Mouse (Mus musculus) liver, embryonic 11.5 days (tissue): ENCODE data around the gene Gm17455. TPM values are rescaled to one million over a fixed set of nuclear protein-coding genes. Genes with fewer than 3 reads are reported as not detected.

ENCODE experiments used
- ATAC-seq: fragments of 200-750 bp; cut with Nextera tagmentation; replicated peaks from 2 replicates; pipeline ENCODE4 v1.8.0; 2017; ENCODE audit warnings: moderate number of reproducible peaks, mild to moderate bottlenecking, moderate TSS enrichment, moderate library complexity; ENCODE audit not compliant: low FRiP score
- DNase-seq: peaks from one replicate; pipeline ENCODE4 v3.0.0-alpha.2; 2017; ENCODE audit warnings: low spot score
- H3K27ac ChIP-seq: fragments of 300-500 bp; sonication (generic); 2 replicates; pipeline ENCODE4 v1.5.1; 2014; ENCODE audit warnings: mild to moderate bottlenecking, low read depth, low read length, control low read depth
- H3K27me3 ChIP-seq: fragments of 300-500 bp; sonication (generic); replicated peaks from 2 replicates; pipeline ENCODE4 v1.6.1; 2014; ENCODE audit warnings: low read length, mixed read lengths; ENCODE audit not compliant: control insufficient read depth, insufficient read depth
- H3K36me3 ChIP-seq: fragments of 300-500 bp; sonication (generic); 2 replicates; pipeline ENCODE4 v1.6.1; 2014; ENCODE audit warnings: mild to moderate bottlenecking, low read length, moderate library complexity, mixed read lengths; ENCODE audit not compliant: control insufficient read depth, insufficient read depth
- H3K4me1 ChIP-seq: fragments of 300-500 bp; sonication (generic); replicated peaks from 2 replicates; pipeline ENCODE4 v1.6.1; 2014; ENCODE audit warnings: low read length, mixed read lengths; ENCODE audit not compliant: control insufficient read depth, insufficient read depth
- H3K4me2 ChIP-seq: fragments of 300-500 bp; sonication (generic); 2 replicates; pipeline ENCODE4 v1.6.1; 2014; ENCODE audit warnings: mild to moderate bottlenecking, control low read depth, moderate library complexity
- H3K4me3 ChIP-seq: fragments of 300-500 bp; sonication (generic); 2 replicates; pipeline ENCODE4 v1.5.1; 2014; ENCODE audit warnings: low read depth, low read length, control low read depth
- H3K9ac ChIP-seq: fragments of 300-500 bp; sonication (generic); 2 replicates; pipeline ENCODE4 v1.6.1; 2014; ENCODE audit warnings: low read depth, low read length, control low read depth
- H3K9me3 ChIP-seq: fragments of 300-500 bp; sonication (generic); 2 replicates; pipeline ENCODE4 v1.6.1; 2016; ENCODE audit warnings: low read length, inconsistent platforms, mixed read lengths; ENCODE audit not compliant: control insufficient read depth
- WGBS: fragments of 180-500 bp; shearing (Covaris S2); extraction: QIAGEN DNeasy Blood & Tissue Kit; methylation state at CpG from one replicate; pipeline ENCODE4 v1.1.7; 2014; 5-methylcytosine and 5-hydroxymethylcytosine counted together
- polyA plus RNA-seq: library from polyadenylated mRNA; unstranded; fragments of >200 nt; fragmentation: Nextera tagmentation; extraction: Ambion mirVana; gene quantifications from 2 replicates; pipeline ENCODE4 v1.2.1, GENCODE M21; 2014

The Gm17455 gene
- polyA plus RNA-seq, 1 experiment from 2014 or later: 0.44 TPM

- Histone ChIP-seq H3K4me2 (no peak overlapping the region), H3K9me3 (no peaks in the 10 kb centered on the region), H3K9ac (no peak overlapping the region), H3K27ac (no peak overlapping the region), H3K36me3 (no peaks in the 10 kb centered on the region), H3K4me1 (no peaks in the 10 kb centered on the region), H3K27me3 (no peaks in the 10 kb centered on the region), H3K4me3 (no peak overlapping the region)
- DNase-seq (no peak), ATAC-seq (no peak)
- 71% methylated on average over 10 of the region's 10 CpGs for WGBS
Measured at GRCm38 (mm10) chr10:60381142-60381925, 18.2 kb upstream of the Gm17455 start.

- Histone ChIP-seq H3K4me3 (no peak overlapping the region), H3K9me3 (no peaks in the 10 kb centered on the region), H3K9ac (no peak overlapping the region), H3K27me3 (no peaks in the 10 kb centered on the region), H3K4me2 (no peak overlapping the region), H3K36me3 (no peaks in the 10 kb centered on the region), H3K4me1 (0 out of 2 replicates have a peak, but pooled peaks cover 2% of the 10 kb centered on the region), H3K27ac (no peak overlapping the region)
- DNase-seq (no peak), ATAC-seq (no peak)
- 73% methylated on average over 2 of the region's 2 CpGs for WGBS
Measured at GRCm38 (mm10) chr10:60388332-60388731, 11.2 kb upstream of the Gm17455 start.

- H3K9me3 ChIP-seq: no peaks in the 10 kb centered on the region
- no peak overlapping the region for H3K4me3 ChIP-seq
- no peak for DNase-seq
- H3K27ac ChIP-seq: no peak overlapping the region
- no peaks in the 10 kb centered on the region for H3K27me3 ChIP-seq
- 0 out of 2 replicates have a peak, but pooled peaks cover 2% of the 10 kb centered on the region for H3K4me1 ChIP-seq
- H3K36me3 ChIP-seq: no peaks in the 10 kb centered on the region
- H3K9ac ChIP-seq: no peak overlapping the region
- 16% methylated on average over 9 of the region's 9 CpGs for WGBS
- H3K4me2 ChIP-seq: no peak overlapping the region
- no peak for ATAC-seq
Measured at GRCm38 (mm10) chr10:60389447-60389865, 10.1 kb upstream of the Gm17455 start.

- ATAC-seq (no peak), DNase-seq (no peak)
- Histone ChIP-seq H3K4me3 (no peak overlapping the region), H3K9me3 (no peaks in the 10 kb centered on the region), H3K27me3 (no peaks in the 10 kb centered on the region), H3K36me3 (no peaks in the 10 kb centered on the region), H3K9ac (no peak overlapping the region), H3K27ac (no peak overlapping the region), H3K4me2 (no peak overlapping the region), H3K4me1 (0 out of 2 replicates have a peak, but pooled peaks cover 2% of the 10 kb centered on the region)
- 45% methylated on average over 6 of the region's 6 CpGs for WGBS
Measured at GRCm38 (mm10) chr10:60390177-60390903, 9.2 kb upstream of the Gm17455 start.

- Histone ChIP-seq H3K36me3 (no peaks in the 10 kb centered on the region), H3K9ac (no peak overlapping the region), H3K27ac (no peak overlapping the region), H3K9me3 (no peaks in the 10 kb centered on the region), H3K27me3 (no peaks in the 10 kb centered on the region), H3K4me1 (0 out of 2 replicates have a peak, but pooled peaks cover 2% of the 10 kb centered on the region), H3K4me2 (no peak overlapping the region), H3K4me3 (no peak overlapping the region)
- ATAC-seq (no peak), DNase-seq (no peak)
- 49% methylated on average over 5 of the region's 5 CpGs for WGBS
Measured at GRCm38 (mm10) chr10:60390904-60391420, 8.6 kb upstream of the Gm17455 start.

GRCm38 (mm10) chr10:60391661-60392060 is 7.9 kb upstream of the Gm17455 start:
- Histone ChIP-seq H3K27me3 (no peaks in the 10 kb centered on the region), H3K4me1 (0 out of 2 replicates have a peak, but pooled peaks cover 2% of the 10 kb centered on the region), H3K9me3 (no peaks in the 10 kb centered on the region), H3K9ac (no peak overlapping the region), H3K27ac (no peak overlapping the region), H3K36me3 (no peaks in the 10 kb centered on the region), H3K4me2 (no peak overlapping the region), H3K4me3 (no peak overlapping the region)
- ATAC-seq (no peak), DNase-seq (no peak)
- 87% methylated on average over 9 of the region's 9 CpGs for WGBS

- no peaks in the 10 kb centered on the region for H3K27me3 ChIP-seq
- no peak overlapping the region for H3K4me2 ChIP-seq
- DNase-seq (no peak), ATAC-seq (no peak)
- no peak overlapping the region for H3K4me3 ChIP-seq
- H3K36me3 ChIP-seq: no peaks in the 10 kb centered on the region
- no peaks in the 10 kb centered on the region for H3K4me1 ChIP-seq
- WGBS: 73% methylated on average over 7 of the region's 7 CpGs
- H3K27ac ChIP-seq: no peak overlapping the region
- H3K9me3 ChIP-seq: no peaks in the 10 kb centered on the region
- no peak overlapping the region for H3K9ac ChIP-seq
Measured at GRCm38 (mm10) chr10:60394936-60395335, 4.6 kb upstream of the Gm17455 start.

GRCm38 (mm10) chr10:60395605-60396004 is 3.9 kb upstream of the Gm17455 start:
- H3K27ac ChIP-seq: no peak overlapping the region
- H3K9me3 ChIP-seq: no peaks in the 10 kb centered on the region
- H3K4me2 ChIP-seq: no peak overlapping the region
- no peaks in the 10 kb centered on the region for H3K4me1 ChIP-seq
- H3K27me3 ChIP-seq: no peaks in the 10 kb centered on the region
- whole genome bisulfite sequencing: 73% methylated on average over 5 of the region's 5 CpGs
- H3K9ac ChIP-seq: no peak overlapping the region
- no peak overlapping the region for H3K4me3 ChIP-seq
- no peak for ATAC-seq
- no peaks in the 10 kb centered on the region for H3K36me3 ChIP-seq
- DNase-seq: no peak
